Comparison of ENCODE assay signal across 9 mouse cellular contexts in the genomic region with DNA sequence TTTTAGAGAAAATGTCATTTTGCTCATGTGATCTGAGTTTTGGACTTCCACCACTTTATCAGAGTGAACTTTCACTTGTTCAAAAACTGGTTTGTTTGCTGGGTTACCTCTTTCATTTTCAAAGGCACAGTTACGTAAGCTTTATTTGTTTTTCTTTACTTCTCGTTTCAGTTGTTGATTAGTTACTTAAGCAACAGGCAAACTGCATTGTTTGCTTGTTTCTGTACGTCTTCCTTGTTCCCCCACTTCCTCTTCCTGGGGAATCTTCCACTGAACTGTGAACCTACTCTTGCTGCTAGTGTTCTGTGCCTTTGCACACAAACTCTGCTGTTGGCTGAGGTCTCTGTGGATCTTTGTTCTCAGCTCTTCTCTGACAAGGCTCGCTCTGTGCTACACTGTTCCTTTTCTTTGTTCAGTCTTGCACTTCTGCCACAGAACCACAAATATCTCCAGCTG. TPM values are rescaled to one million over a fixed set of nuclear protein-coding genes. Genes with fewer than 3 reads are reported as not detected.
A peak's percentile ranks its signal among the peaks of the same experiment; 100 is the strongest.
DNase-seq lines count a peak whose midpoint lies in the region; ATAC-seq lines count a peak whose summit lies in the region.
"Had no signal": no experiment of that assay in that cellular context is flagged by ENCODE, and none has a peak within 500 bp of the region (broad histone marks: within the 10 kb centered on the region; RNA-seq: fewer than 3 reads in every experiment).

A gene (plus strand): TSS at position 76 of the 456 bp plus-strand sequence.

- H3K27ac ChIP-seq in embryonic facial prominence, embryonic 14.5 days (replicated peaks; ENCODE audit: low read depth, low read length) = no peak within 1 kb of the TSS
- H3K27ac ChIP-seq in embryonic facial prominence, embryonic 10.5 days (replicated peaks) = no peak within 1 kb of the TSS; the same call in 1 of the 2 replicates

- H3K4me1 ChIP-seq in embryonic facial prominence, embryonic 14.5 days (ENCODE audit: control insufficient read depth, insufficient read depth, low read length) = no peaks in the 10 kb centered on the region
- no peaks in the 10 kb centered on the region for H3K4me1 ChIP-seq in embryonic facial prominence, embryonic 10.5 days
- H3K4me1 ChIP-seq: megakaryocyte, embryonic 14.5 days had no signal

- H3K27me3 ChIP-seq in embryonic facial prominence, embryonic 14.5 days (replicated peaks; ENCODE audit: control insufficient read depth, insufficient read depth, low read length) = no peaks in the 10 kb centered on the region
- H3K27me3 ChIP-seq in embryonic facial prominence, embryonic 10.5 days (replicated peaks; ENCODE audit: low read depth, poor library complexity, severe bottlenecking) = no peaks in the 10 kb centered on the region
- H3K27me3 ChIP-seq: megakaryocyte, embryonic 14.5 days had no signal

- no peaks in the 10 kb centered on the region for H3K9me3 ChIP-seq in embryonic facial prominence, embryonic 14.5 days (ENCODE audit: control insufficient read depth, low read length)
- H3K9me3 ChIP-seq in embryonic facial prominence, embryonic 10.5 days = no peaks in the 10 kb centered on the region
- H3K9me3 ChIP-seq: megakaryocyte, embryonic 14.5 days had no signal

- H3K4me2 ChIP-seq in embryonic facial prominence, embryonic 14.5 days (ENCODE audit: low read depth, low read length) = no peak within 1 kb of the TSS

- ATAC-seq in embryonic facial prominence, embryonic 14.5 days (ENCODE audit: low read depth) = no peak

- peak; percentile 13 for DNase-seq in embryonic facial prominence, embryonic 14.5 days (ENCODE audit: low spot score)
- no peak for DNase-seq in embryonic facial prominence, embryonic 10.5 days (ENCODE audit: low spot score)
- peak; percentile 20 for DNase-seq in A20 (ENCODE audit: low read depth, low spot score)
- peak; percentile 4 to 5 for DNase-seq in gastrocnemius, adult 8-10 months (ENCODE audit: low spot score in 2 of 2)
- DNase-seq in layer of hippocampus, adult 9-10 months (ENCODE audit: low spot score) = peak; percentile 20
- peak; percentile 13 for DNase-seq in lung, postnatal 14 days
- DNase-seq in embryo, embryonic 10 days (ENCODE audit: low spot score) = no peak
- DNase-seq in adrenal gland, postnatal 25 days = no peak

- no peak within 1 kb of the TSS for H3K4me3 ChIP-seq in embryonic facial prominence, embryonic 14.5 days (ENCODE audit: low read depth, low read length)
- no peak within 1 kb of the TSS for H3K4me3 ChIP-seq in embryonic facial prominence, embryonic 10.5 days
- H3K4me3 ChIP-seq: megakaryocyte, embryonic 14.5 days had no signal

- H3K9ac ChIP-seq in embryonic facial prominence, embryonic 14.5 days (ENCODE audit: low read depth, low read length) = no peak within 1 kb of the TSS

- H3K36me3 ChIP-seq in embryonic facial prominence, embryonic 14.5 days (ENCODE audit: control insufficient read depth, insufficient read depth, low read length) = no peaks in the 10 kb centered on the region
- H3K36me3 ChIP-seq in embryonic facial prominence, embryonic 10.5 days (replicated peaks) = no peaks in the 10 kb centered on the region

- WGBS in embryonic facial prominence, embryonic 14.5 days = 50% methylated on average over 4 of the region's 4 CpGs
- WGBS in embryonic facial prominence, embryonic 10.5 days = 54% methylated on average over 4 of the region's 4 CpGs

RNA-seq across cellular contexts. Expression of the gene that starts here (rescaled TPM):
- 0.54 and 1.6 TPM in 2 replicates for polyA plus RNA-seq in embryonic facial prominence, embryonic 14.5 days (2014; fragmentation: Nextera tagmentation; extraction: Ambion mirVana)
- 0.18 TPM in 1 of 2 replicates, not detected in the other for polyA plus RNA-seq in embryonic facial prominence, embryonic 10.5 days (2016; fragmentation: Nextera tagmentation; extraction: Ambion mirVana)
- 1 to 10 TPM in 3 of 4 experiments, under 1 TPM in 1; 0.65 to 1.7 (median 1.4) TPM for total RNA-seq in gastrocnemius, adult 8-10 months (2022)
- 5.4 and 5.9 TPM in 2 replicates for total RNA-seq in adrenal gland, postnatal 25 days (2021)

Comparison
In these comparisons a context has a peak if more than half of its experiments do, and no peak if none do; other contexts are left out.
1. DNase-seq: peak in embryonic facial prominence, embryonic 14.5 days (single experiment), A20 (single experiment), gastrocnemius, adult 8-10 months (2 of 2), layer of hippocampus, adult 9-10 months (single experiment) and lung, postnatal 14 days (single experiment); none in embryonic facial prominence, embryonic 10.5 days (single experiment), embryo, embryonic 10 days (single experiment) and adrenal gland, postnatal 25 days (single experiment).